Comparison of ENCODE assay signal across 24 mouse cellular contexts in the genomic region with DNA sequence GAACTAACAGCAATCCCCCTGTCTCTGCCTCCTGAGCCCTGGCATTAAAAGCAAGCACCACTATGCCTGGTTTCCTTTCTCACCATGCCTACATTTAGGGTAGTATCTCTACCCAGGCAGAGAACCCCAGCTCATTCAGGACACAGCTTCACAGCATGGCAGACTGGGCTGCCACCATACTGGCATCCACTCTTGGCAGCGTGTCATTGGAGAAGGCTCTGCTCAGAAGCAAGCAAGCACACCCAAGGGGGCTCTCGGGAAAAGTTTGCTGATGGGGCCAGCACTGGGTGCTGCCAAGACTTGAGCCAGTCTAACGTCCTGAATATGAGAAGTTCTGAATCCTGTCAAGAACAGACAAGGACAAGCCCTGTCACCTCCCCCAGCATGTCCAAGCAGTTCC.
DNase-seq lines count a peak whose midpoint lies in the region; ATAC-seq and TF ChIP-seq lines count a peak whose summit lies in the region.
"Had no signal": no experiment of that assay in that cellular context is flagged by ENCODE, and none has a peak within 500 bp of the region (broad histone marks: within the 10 kb centered on the region; RNA-seq: fewer than 3 reads in every experiment).

No protein-coding gene starts in this region.

- H3K4me2 ChIP-seq in hindbrain, embryonic 15.5 days, result no peak overlapping the region
- no peak overlapping the region for H3K4me2 ChIP-seq in hindbrain, embryonic 11.5 days (replicated peaks; ENCODE audit: low read depth, low read length)
- H3K4me2 ChIP-seq in neural tube, embryonic 13.5 days, result no peak overlapping the region
- H3K4me2 ChIP-seq: embryonic facial prominence, embryonic 15.5 days; heart, embryonic 11.5 days; midbrain, embryonic 11.5 days had no signal

- H3K36me3 ChIP-seq in hindbrain, embryonic 15.5 days, result no peaks in the 10 kb centered on the region
- no peaks in the 10 kb centered on the region for H3K36me3 ChIP-seq in hindbrain, embryonic 11.5 days (ENCODE audit: control insufficient read depth, insufficient read depth, low read length)
- H3K36me3 ChIP-seq in neural tube, embryonic 13.5 days, result no peaks in the 10 kb centered on the region
- H3K36me3 ChIP-seq: embryonic facial prominence, embryonic 15.5 days; G1E; kidney, embryonic 15.5 days; limb, embryonic 10.5 days; neural tube, embryonic 12.5 days had no signal

- 78% methylated on average over 3 of the region's 3 CpGs for WGBS in hindbrain, embryonic 15.5 days
- WGBS in hindbrain, embryonic 11.5 days, result 88% methylated on average over 3 of the region's 3 CpGs
- WGBS in neural tube, embryonic 13.5 days, result 91% methylated on average over 3 of the region's 3 CpGs

- H3K9me3 ChIP-seq in hindbrain, embryonic 15.5 days, result no peaks in the 10 kb centered on the region
- H3K9me3 ChIP-seq in hindbrain, embryonic 11.5 days (ENCODE audit: control insufficient read depth, low read length), result no peaks in the 10 kb centered on the region
- H3K9me3 ChIP-seq in neural tube, embryonic 13.5 days, result no peaks in the 10 kb centered on the region
- H3K9me3 ChIP-seq: embryonic facial prominence, embryonic 15.5 days; kidney, embryonic 15.5 days; limb, embryonic 10.5 days; neural tube, embryonic 12.5 days had no signal

- no peak overlapping the region for H3K4me3 ChIP-seq in hindbrain, embryonic 15.5 days
- H3K4me3 ChIP-seq in hindbrain, embryonic 11.5 days (ENCODE audit: low read depth, low read length), result no peak overlapping the region
- H3K4me3 ChIP-seq in neural tube, embryonic 13.5 days, result no peak overlapping the region
- H3K4me3 ChIP-seq in gastrocnemius, adult 2 months, result no peak overlapping the region
- H3K4me3 ChIP-seq: embryonic facial prominence, embryonic 15.5 days; kidney, embryonic 15.5 days; left cerebral cortex, adult 2 months; neural tube, embryonic 12.5 days had no signal

- peak; percentile 20 for DNase-seq in cerebellum, adult 9-11 months
- no peak for DNase-seq in hindbrain, embryonic 11.5 days (ENCODE audit: low spot score)
- DNase-seq in neural tube, embryonic 10.5 days (ENCODE audit: extremely low spot score, low spot score), result no peak
- DNase-seq in gastrocnemius, adult 2 months, result no peak
- DNase-seq: adrenal gland, postnatal 36 days; gastrocnemius, postnatal 14 days; heart, adult 11 months; kidney, adult 11 months; kidney, postnatal 4 days; lung, postnatal 10 days; right cerebral cortex, postnatal 4 days; thymus, postnatal 14 days had no signal

- H3K9ac ChIP-seq in hindbrain, embryonic 15.5 days, result no peak overlapping the region
- no peak overlapping the region for H3K9ac ChIP-seq in hindbrain, embryonic 11.5 days (ENCODE audit: low read depth, low read length)
- H3K9ac ChIP-seq in neural tube, embryonic 13.5 days, result no peak overlapping the region
- H3K9ac ChIP-seq: embryonic facial prominence, embryonic 15.5 days; kidney, embryonic 15.5 days had no signal

- peak overlapping the region; percentile 56; the same call in 1 of the 2 replicates for H3K27ac ChIP-seq in hindbrain, embryonic 15.5 days (replicated peaks)
- no peak overlapping the region for H3K27ac ChIP-seq in hindbrain, embryonic 11.5 days (ENCODE audit: low read depth, low read length)
- H3K27ac ChIP-seq in neural tube, embryonic 13.5 days (replicated peaks), result peak overlapping the region; percentile 83
- no peak overlapping the region for H3K27ac ChIP-seq in gastrocnemius, adult 2 months
- H3K27ac ChIP-seq: embryonic facial prominence, embryonic 15.5 days; limb, embryonic 10.5 days; neural tube, embryonic 12.5 days had no signal

- intact Hi-C loops in gastrocnemius, adult 2 months (cut with DNase I), result loop anchor here (5.0 kb wide), 1 partner anchor 52 kb away; no protein-coding TSS in a partner anchor

- peaks cover 37% of the 10 kb centered on the region for H3K4me1 ChIP-seq in hindbrain, embryonic 15.5 days (replicated peaks)
- no peaks in the 10 kb centered on the region; the same call in 1 of the 2 replicates for H3K4me1 ChIP-seq in hindbrain, embryonic 11.5 days (replicated peaks; ENCODE audit: control insufficient read depth, insufficient read depth, low read length)
- H3K4me1 ChIP-seq in neural tube, embryonic 13.5 days (replicated peaks), result peaks cover 39% of the 10 kb centered on the region

- H3K27me3 ChIP-seq in hindbrain, embryonic 15.5 days, result no peaks in the 10 kb centered on the region
- no peaks in the 10 kb centered on the region for H3K27me3 ChIP-seq in hindbrain, embryonic 11.5 days (ENCODE audit: control insufficient read depth, insufficient read depth, low read length)
- H3K27me3 ChIP-seq in neural tube, embryonic 13.5 days, result peaks cover 9% of the 10 kb centered on the region
- H3K27me3 ChIP-seq: neural tube, embryonic 12.5 days had no signal

- no peak for ATAC-seq in cerebellum, adult (ENCODE audit: insufficient number of reproducible peaks, low FRiP score, low TSS enrichment)
- ATAC-seq in hindbrain, embryonic 15.5 days (ENCODE audit: low FRiP score, low read depth), result no peak
- ATAC-seq in hindbrain, embryonic 11.5 days (ENCODE audit: low FRiP score), result no peak
- no peak for ATAC-seq in neural tube, embryonic 13.5 days (ENCODE audit: low read depth)
- ATAC-seq: Patski had no signal

- no peak for TF ChIP-seq CTCF in gastrocnemius, adult 2 months (IDR thresholded peaks at IDR 0.05)

Comparison
In these comparisons a context has a peak if more than half of its experiments do, and no peak if none do; other contexts are left out.
1. H3K27ac ChIP-seq: peak in hindbrain, embryonic 15.5 days (single experiment) and neural tube, embryonic 13.5 days (single experiment); none in hindbrain, embryonic 11.5 days (single experiment) and gastrocnemius, adult 2 months (single experiment).